Mouse (Mus musculus) limb, embryonic 14.5 days (tissue): Measurements from ENCODE around the gene Setd2. TPM values are rescaled to one million over a fixed set of nuclear protein-coding genes. Genes with fewer than 3 reads are reported as not detected.

ENCODE experiments used
- ATAC-seq: fragments of 200-750 bp; cut with Nextera tagmentation; 2 replicates; pipeline ENCODE4 v1.8.0; 2017; ENCODE audit warnings: low read depth, moderate number of reproducible peaks, moderate TSS enrichment; ENCODE audit not compliant: low FRiP score
- DNase-seq: peaks from one replicate; pipeline ENCODE4 v3.0.0-alpha.2; 2015; ENCODE audit warnings: low spot score
- H3K27ac ChIP-seq: fragments of 300-500 bp; sonication (generic); replicated peaks from 2 replicates; pipeline ENCODE4 v1.5.1; 2014; ENCODE audit warnings: low read depth, mild to moderate bottlenecking, low read length, moderate library complexity, mixed read lengths
- H3K27me3 ChIP-seq: fragments of 300-500 bp; sonication (generic); 2 replicates; pipeline ENCODE4 v1.6.1; 2014; ENCODE audit warnings: low read length, mixed read lengths; ENCODE audit not compliant: control insufficient read depth, insufficient read depth
- H3K36me3 ChIP-seq: fragments of 300-500 bp; sonication (generic); 2 replicates; pipeline ENCODE4 v1.6.1; 2014; ENCODE audit warnings: mild to moderate bottlenecking, low read length, moderate library complexity, mixed read lengths; ENCODE audit not compliant: control insufficient read depth, insufficient read depth
- H3K4me1 ChIP-seq: fragments of 300-500 bp; sonication (generic); 2 replicates; pipeline ENCODE4 v1.6.1; 2014; ENCODE audit warnings: antibody characterized with exemption, low read length, mixed read lengths; ENCODE audit not compliant: control insufficient read depth, insufficient read depth
- H3K4me2 ChIP-seq: fragments of 300-500 bp; sonication (generic); replicated peaks from 2 replicates; pipeline ENCODE4 v1.6.1; 2014; ENCODE audit warnings: low read depth, mild to moderate bottlenecking, low read length, moderate library complexity; ENCODE audit not compliant: severe bottlenecking
- H3K4me3 ChIP-seq: fragments of 300-500 bp; sonication (generic); replicated peaks from 2 replicates; pipeline ENCODE4 v1.5.1; 2014; ENCODE audit warnings: low read length
- H3K9ac ChIP-seq: fragments of 300-500 bp; sonication (generic); 2 replicates; pipeline ENCODE4 v1.6.1; 2014; ENCODE audit warnings: mild to moderate bottlenecking, low read depth, low read length, moderate library complexity; ENCODE audit not compliant: severe bottlenecking
- H3K9me3 ChIP-seq: fragments of 300-500 bp; sonication (generic); 2 replicates; pipeline ENCODE4 v1.6.1; 2016; ENCODE audit warnings: low read length; ENCODE audit not compliant: control insufficient read depth
- POLR2A ChIP-seq: fragments of 200-500 bp; IDR thresholded peaks from 2 replicates; pipeline ENCODE4 v1.8.0; 2012; ENCODE audit warnings: inconsistent platforms, mild to moderate bottlenecking, moderate library complexity, borderline replicate concordance; ENCODE audit not compliant: insufficient read depth, insufficient read length; ENCODE audit errors: extremely low read depth
- WGBS: fragments of 180-500 bp; shearing (Covaris S2); extraction: QIAGEN DNeasy Blood & Tissue Kit; methylation state at CpG from one replicate; pipeline ENCODE4 v1.1.7; 2014; 5-methylcytosine and 5-hydroxymethylcytosine counted together
- polyA plus RNA-seq, 2 experiments: library from polyadenylated mRNA; depleted of rRNA in 1 of 2; stranded (reverse) in 1 of 2; unstranded in 1 of 2; fragments of >200 nt; fragmentation: Nextera tagmentation in 1 of 2; extraction: Ambion mirVana in 1 of 2; gene quantifications; 2 replicates each; pipeline versions ENCODE4 v1.2.1 to v1.2.3; 2012 to 2014

Setd2 gene
- polyA plus RNA-seq, 2 experiments, result 52.7 to 86.5 TPM

GRCm38 (mm10) chr9:110583521-110583920 is 51.1 kb downstream of the Setd2 start:
- peaks cover 50% of the 10 kb centered on the region for H3K36me3 ChIP-seq
- WGBS, result 65% methylated on average over 1 of the region's 1 CpGs
- no peak overlapping the region for H3K27ac ChIP-seq
- H3K4me3 ChIP-seq, result no peak overlapping the region
- no peak overlapping the region for H3K4me2 ChIP-seq
- no peak for TF ChIP-seq POLR2A
- DNase-seq (no peak), ATAC-seq (no peak)
- no peaks in the 10 kb centered on the region for H3K4me1 ChIP-seq
- no peak overlapping the region for H3K9ac ChIP-seq
- H3K9me3 ChIP-seq, result no peaks in the 10 kb centered on the region
- H3K27me3 ChIP-seq, result no peaks in the 10 kb centered on the region

GRCm38 (mm10) chr9:110611471-110611870 is 79.1 kb downstream of the Setd2 start:
- no peaks in the 10 kb centered on the region for H3K9me3 ChIP-seq
- H3K27ac ChIP-seq, result no peak overlapping the region
- H3K27me3 ChIP-seq, result no peaks in the 10 kb centered on the region
- TF ChIP-seq POLR2A, result no peak
- DNase-seq, result no peak
- ATAC-seq, result no peak
- WGBS, result 93% methylated on average over 3 of the region's 3 CpGs
- peaks cover 70% of the 10 kb centered on the region for H3K36me3 ChIP-seq
- H3K4me3 ChIP-seq, result no peak overlapping the region
- H3K9ac ChIP-seq, result no peak overlapping the region
- no peak overlapping the region for H3K4me2 ChIP-seq
- no peaks in the 10 kb centered on the region for H3K4me1 ChIP-seq

GRCm38 (mm10) chr9:110617081-110617480 is 84.7 kb downstream of the Setd2 start:
- no peaks in the 10 kb centered on the region for H3K27me3 ChIP-seq
- no peak for DNase-seq
- 76% methylated on average over 3 of the region's 3 CpGs for WGBS
- H3K4me3 ChIP-seq, result no peak overlapping the region
- ATAC-seq, result no peak
- H3K9ac ChIP-seq, result no peak overlapping the region
- no peak overlapping the region for H3K27ac ChIP-seq
- peaks cover 85% of the 10 kb centered on the region for H3K36me3 ChIP-seq
- H3K4me1 ChIP-seq, result no peaks in the 10 kb centered on the region
- H3K4me2 ChIP-seq, result no peak overlapping the region
- H3K9me3 ChIP-seq, result no peaks in the 10 kb centered on the region
- no peak for TF ChIP-seq POLR2A

- Histone ChIP-seq H3K4me2 (no peak overlapping the region), H3K27ac (no peak overlapping the region), H3K4me3 (no peak overlapping the region), H3K27me3 (no peaks in the 10 kb centered on the region), H3K36me3 (peaks cover 63% of the 10 kb centered on the region), H3K9me3 (no peaks in the 10 kb centered on the region), H3K4me1 (peaks cover 7% of the 10 kb centered on the region), H3K9ac (no peak overlapping the region)
- TF ChIP-seq POLR2A, result no peak
- 85% methylated on average over 7 of the region's 7 CpGs for WGBS
- DNase-seq, result no peak
- no peak for ATAC-seq
Observed at GRCm38 (mm10) chr9:110620180-110620579, 87.8 kb downstream of the Setd2 start.

GRCm38 (mm10) chr9:110620685-110621084 is 88.3 kb downstream of the Setd2 start:
- TF ChIP-seq POLR2A, result no peak
- H3K27ac ChIP-seq, result no peak overlapping the region
- DNase-seq, result no peak
- WGBS, result 92% methylated on average over 7 of the region's 7 CpGs
- H3K27me3 ChIP-seq, result no peaks in the 10 kb centered on the region
- peaks cover 10% of the 10 kb centered on the region for H3K4me1 ChIP-seq
- no peak overlapping the region for H3K4me2 ChIP-seq
- no peaks in the 10 kb centered on the region for H3K9me3 ChIP-seq
- peaks cover 58% of the 10 kb centered on the region for H3K36me3 ChIP-seq
- H3K9ac ChIP-seq, result no peak overlapping the region
- no peak overlapping the region for H3K4me3 ChIP-seq
- ATAC-seq, result no peak
